Mouse (Mus musculus): ENCODE results near the gene Mbd4. TPM values are rescaled to one million over a fixed set of nuclear protein-coding genes. Genes with fewer than 3 reads are reported as not detected.

Gene Mbd4
- polyA plus RNA-seq, 1 experiment from 2014 or later: 4.1 TPM

DNA sequence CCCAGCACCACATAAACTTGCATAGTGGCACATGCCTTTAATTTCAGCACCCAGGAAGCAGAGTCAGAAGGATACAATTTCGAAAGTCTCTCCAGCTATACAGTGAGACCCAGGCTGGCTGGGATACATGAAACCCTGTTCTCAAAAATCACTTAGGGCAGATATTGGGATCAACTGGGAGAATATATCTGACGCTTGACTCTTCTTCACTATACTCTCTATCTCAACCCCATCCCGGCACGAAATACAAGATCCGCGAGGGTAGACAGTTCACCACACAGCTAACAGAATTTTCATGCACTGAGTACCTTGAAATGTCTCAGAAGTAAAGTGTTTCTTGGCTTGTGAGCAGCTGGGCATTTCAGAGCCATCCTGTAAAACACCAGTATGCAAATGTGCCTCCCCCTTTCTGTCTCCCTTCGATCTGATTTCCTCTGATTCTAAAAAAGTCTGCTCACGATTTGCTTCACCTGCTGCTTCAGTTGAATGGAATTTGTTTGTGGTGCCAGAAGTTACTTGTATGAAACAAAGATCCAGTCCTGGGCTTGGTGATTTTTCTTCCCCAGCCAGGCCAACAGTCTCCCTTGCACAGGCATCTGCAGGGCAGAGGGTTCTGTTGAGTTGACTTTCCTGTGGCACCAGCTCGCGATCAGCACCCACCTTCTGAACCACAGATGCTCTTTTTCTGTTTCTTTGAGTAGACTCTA lies 4.4 kb downstream of the Mbd4 start:
- no peak overlapping the region for H3K9ac ChIP-seq (ENCODE audit: low read length)
- DNase-seq (ENCODE audit: low spot score): no peak
- ATAC-seq (ENCODE audit: low FRiP score, low TSS enrichment): no peak
- WGBS: 91% methylated on average over 10 of the region's 10 CpGs
- no peak overlapping the region for H3K4me2 ChIP-seq (replicated peaks; ENCODE audit: low read depth)
- no peak overlapping the region for H3K27ac ChIP-seq (replicated peaks)
- H3K9me3 ChIP-seq (ENCODE audit: control insufficient read depth, low read length): no peaks in the 10 kb centered on the region
- TF ChIP-seq CTCF (IDR thresholded peaks at IDR 0.05; ENCODE audit: low read depth) (no peak), EP300 (optimal IDR thresholded peaks at IDR 0.05) (no peak)
- no peaks in the 10 kb centered on the region for H3K36me3 ChIP-seq (ENCODE audit: control insufficient read depth, insufficient read depth, low read length)
- no peaks in the 10 kb centered on the region for H3K27me3 ChIP-seq (ENCODE audit: control insufficient read depth, insufficient read depth, low read length)
- H3K4me1 ChIP-seq (replicated peaks; ENCODE audit: control insufficient read depth, insufficient read depth): no peaks in the 10 kb centered on the region
- no peak overlapping the region for H3K4me3 ChIP-seq (ENCODE audit: low read depth, low read length)

- no peaks in the 10 kb centered on the region; the same call in 1 of the 2 replicates for H3K36me3 ChIP-seq (ENCODE audit: control insufficient read depth, insufficient read depth, low read length)
- no peak for TF ChIP-seq EP300 (optimal IDR thresholded peaks at IDR 0.05)
- TF ChIP-seq CTCF (IDR thresholded peaks at IDR 0.05; ENCODE audit: low read depth): peak; percentile 81
- peak; percentile 66 for DNase-seq (ENCODE audit: low spot score)
These were observed 6.3 kb downstream of the Mbd4 start for GRCm38 (mm10) chr6:115846640-115847411.

DNA sequence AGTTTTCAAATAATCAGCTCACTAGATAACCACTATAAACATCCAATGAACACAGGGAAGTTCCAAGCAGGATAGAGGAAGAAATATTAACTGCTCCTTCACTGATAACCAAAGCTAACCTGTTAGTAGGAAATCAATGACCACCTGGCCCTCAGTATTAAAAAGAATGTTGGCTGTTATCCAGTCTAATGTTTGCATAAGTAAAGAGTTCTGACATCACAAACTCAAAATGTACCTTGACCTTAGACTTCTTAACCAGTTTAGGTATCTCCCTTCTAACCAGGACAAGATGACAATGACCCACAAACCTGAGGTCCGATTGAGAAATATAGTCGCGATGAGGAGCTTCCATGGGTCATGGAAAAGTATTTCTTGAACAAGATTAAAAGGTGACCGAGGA lies 8.2 kb downstream of the Mbd4 start:
- no peak for ATAC-seq (ENCODE audit: low FRiP score, low TSS enrichment)
- Histone ChIP-seq H3K36me3 (ENCODE audit: control insufficient read depth, insufficient read depth, low read length) (no peaks in the 10 kb centered on the region; the same call in 1 of the 2 replicates), H3K4me1 (replicated peaks; ENCODE audit: control insufficient read depth, insufficient read depth) (no peaks in the 10 kb centered on the region), H3K27ac (replicated peaks) (no peak overlapping the region), H3K4me3 (ENCODE audit: low read depth, low read length) (no peak overlapping the region), H3K9me3 (ENCODE audit: control insufficient read depth, low read length) (no peaks in the 10 kb centered on the region), H3K27me3 (ENCODE audit: control insufficient read depth, insufficient read depth, low read length) (no peaks in the 10 kb centered on the region), H3K4me2 (replicated peaks; ENCODE audit: low read depth) (no peak overlapping the region), H3K9ac (ENCODE audit: low read length) (no peak overlapping the region; the same call in 1 of the 2 replicates)
- DNase-seq (ENCODE audit: low spot score): no peak
- TF ChIP-seq EP300 (optimal IDR thresholded peaks at IDR 0.05) (no peak), CTCF (IDR thresholded peaks at IDR 0.05; ENCODE audit: low read depth) (no peak)
- 90% methylated on average over 4 of the region's 4 CpGs for WGBS

More at GRCm38 (mm10) chr6:115846640-115847411, 6.3 kb downstream of the Mbd4 start:
- Histone ChIP-seq H3K4me3 (ENCODE audit: low read depth, low read length) (no peak overlapping the region), H3K27me3 (ENCODE audit: control insufficient read depth, insufficient read depth, low read length) (no peaks in the 10 kb centered on the region), H3K9me3 (ENCODE audit: control insufficient read depth, low read length) (no peaks in the 10 kb centered on the region), H3K27ac (replicated peaks) (no peak overlapping the region), H3K4me2 (replicated peaks; ENCODE audit: low read depth) (no peak overlapping the region), H3K4me1 (replicated peaks; ENCODE audit: control insufficient read depth, insufficient read depth) (no peaks in the 10 kb centered on the region), H3K9ac (ENCODE audit: low read length) (no peak overlapping the region)
- ATAC-seq (ENCODE audit: low FRiP score, low TSS enrichment): peak; percentile 73
- 51% methylated on average over 5 of the region's 8 CpGs for WGBS

DNA sequence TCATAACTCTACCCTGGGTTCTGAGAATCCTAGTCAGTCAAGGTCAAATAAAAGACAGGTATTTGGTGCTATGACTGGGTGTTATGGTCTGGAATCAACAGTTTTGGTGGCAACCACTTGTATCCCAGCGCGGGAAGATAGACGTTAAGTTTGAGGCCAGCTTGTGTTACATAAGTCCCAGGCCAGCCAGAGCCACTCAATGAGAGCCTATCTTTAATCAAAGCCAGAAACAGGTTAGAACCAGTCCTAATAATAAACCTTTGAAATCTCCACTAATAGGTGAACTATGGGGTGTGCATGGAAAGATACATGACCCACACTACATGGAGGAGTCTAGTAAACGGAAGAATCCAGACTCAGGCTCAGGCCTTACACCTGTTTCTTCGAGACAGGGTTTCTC lies 14.4 kb downstream of the Mbd4 start:
- no peaks in the 10 kb centered on the region for H3K4me1 ChIP-seq (replicated peaks; ENCODE audit: control insufficient read depth, insufficient read depth)
- no peak for TF ChIP-seq CTCF (IDR thresholded peaks at IDR 0.05; ENCODE audit: low read depth)
- no peak for TF ChIP-seq EP300 (optimal IDR thresholded peaks at IDR 0.05)
- H3K27me3 ChIP-seq (ENCODE audit: control insufficient read depth, insufficient read depth, low read length): no peaks in the 10 kb centered on the region
- H3K9ac ChIP-seq (ENCODE audit: low read length): no peak overlapping the region
- H3K4me2 ChIP-seq (replicated peaks; ENCODE audit: low read depth): peak overlapping the region; percentile 57
- DNase-seq (ENCODE audit: low spot score): no peak
- 57% methylated on average over 5 of the region's 5 CpGs for WGBS
- peak overlapping the region; percentile 49; the same call in 1 of the 2 replicates for H3K27ac ChIP-seq (replicated peaks)
- H3K9me3 ChIP-seq (ENCODE audit: control insufficient read depth, low read length): no peaks in the 10 kb centered on the region
- H3K36me3 ChIP-seq (ENCODE audit: control insufficient read depth, insufficient read depth, low read length): no peaks in the 10 kb centered on the region; the same call in 1 of the 2 replicates
- peak overlapping the region; percentile 27; the same call in 1 of the 2 replicates for H3K4me3 ChIP-seq (ENCODE audit: low read depth, low read length)
- ATAC-seq (ENCODE audit: low FRiP score, low TSS enrichment): peak; percentile 43

GRCm38 (mm10) chr6:115838161-115838597 lies 15.0 kb downstream of the Mbd4 start, which contains the start of gene Efcab12:
Gene Efcab12 (minus strand): TSS chr6:115838412.
- 2% methylated on average over 19 of the region's 19 CpGs for WGBS
- Histone ChIP-seq H3K9ac (ENCODE audit: low read length) (no peak within 1 kb of the TSS), H3K9me3 (ENCODE audit: control insufficient read depth, low read length) (no peaks in the 10 kb centered on the region), H3K4me2 (replicated peaks; ENCODE audit: low read depth) (peak within 1 kb of the TSS; percentile 57), H3K4me3 (ENCODE audit: low read depth, low read length) (peak within 1 kb of the TSS; percentile 27), H3K27me3 (ENCODE audit: control insufficient read depth, insufficient read depth, low read length) (no peaks in the 10 kb centered on the region), H3K27ac (replicated peaks) (peak within 1 kb of the TSS; percentile 49; the same call in 1 of the 2 replicates), H3K36me3 (ENCODE audit: control insufficient read depth, insufficient read depth, low read length) (no peaks in the 10 kb centered on the region; the same call in 1 of the 2 replicates), H3K4me1 (replicated peaks; ENCODE audit: control insufficient read depth, insufficient read depth) (no peaks in the 10 kb centered on the region)
- ATAC-seq (ENCODE audit: low FRiP score, low TSS enrichment) (peak; percentile 95), DNase-seq (ENCODE audit: low spot score) (peak; percentile 80)
- peak; percentile 31 for TF ChIP-seq CTCF (IDR thresholded peaks at IDR 0.05; ENCODE audit: low read depth)
- TF ChIP-seq EP300 (optimal IDR thresholded peaks at IDR 0.05): no peak

Data from stomach, postnatal 0 days (tissue).